Mouse (Mus musculus): Measurements from ENCODE around the gene Stk32c. TPM values are rescaled to one million over a fixed set of nuclear protein-coding genes. Genes with fewer than 3 reads are reported as not detected.
A peak's percentile ranks its signal among the peaks of the same experiment; 100 is the strongest.

Gene Stk32c
- polyA plus RNA-seq, 1 experiment from 2014 or later: not detected

DNA sequence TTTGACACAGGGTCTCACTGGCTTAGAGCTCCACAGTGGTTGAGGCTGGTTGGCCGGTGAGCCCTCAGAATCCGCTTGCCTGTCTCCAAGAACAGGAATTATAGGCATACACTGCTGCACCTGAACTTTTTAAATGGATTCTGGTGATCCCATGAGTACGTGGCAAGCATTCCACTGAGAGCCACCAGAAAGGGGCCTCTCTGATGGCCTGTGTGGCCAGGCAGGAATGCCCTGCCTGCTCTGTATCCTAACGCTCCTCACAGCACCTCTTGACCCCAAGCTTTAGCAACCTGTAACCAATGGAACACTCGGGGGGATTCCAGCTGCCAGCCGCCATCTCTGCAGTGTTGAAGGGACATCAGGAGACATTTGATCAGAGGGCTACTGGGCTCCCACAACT lies 1.3 kb downstream of the Stk32c start:
- Histone ChIP-seq H3K27ac (no peak overlapping the region), H3K4me1 (peaks cover 21% of the 10 kb centered on the region), H3K36me3 (no peaks in the 10 kb centered on the region), H3K4me3 (no peak overlapping the region), H3K27me3 (ENCODE audit: insufficient read depth, poor library complexity, severe bottlenecking) (peaks cover 4% of the 10 kb centered on the region; the same call in 1 of the 2 replicates), H3K9me3 (no peaks in the 10 kb centered on the region)
- DNase-seq (ENCODE audit: low spot score): peak; percentile 43
- 81% methylated on average over 6 of the region's 6 CpGs for WGBS

DNA sequence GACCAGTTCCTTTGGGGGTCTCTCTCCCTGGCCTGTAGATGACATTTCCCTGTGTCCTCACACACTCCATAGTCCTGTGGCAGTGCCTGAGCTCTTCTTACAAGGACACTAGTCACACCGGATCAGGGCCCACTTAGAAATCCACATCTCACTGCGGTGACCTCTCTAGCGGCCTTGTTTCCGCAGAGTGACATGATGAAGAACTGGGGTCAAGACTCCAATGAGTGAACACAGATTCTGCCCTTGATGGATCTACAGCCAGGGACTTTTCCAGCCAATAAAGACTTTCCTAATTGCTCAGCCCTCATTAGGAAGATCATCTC lies 4.4 kb downstream of the Stk32c start:
- Histone ChIP-seq H3K27me3 (ENCODE audit: insufficient read depth, poor library complexity, severe bottlenecking) (peaks cover 4% of the 10 kb centered on the region; the same call in 1 of the 2 replicates), H3K9me3 (no peaks in the 10 kb centered on the region), H3K4me3 (no peak overlapping the region), H3K4me1 (peaks cover 16% of the 10 kb centered on the region), H3K27ac (no peak overlapping the region), H3K36me3 (no peaks in the 10 kb centered on the region)
- DNase-seq (ENCODE audit: low spot score): peak; percentile 58
- WGBS: 82% methylated on average over 4 of the region's 4 CpGs

DNA sequence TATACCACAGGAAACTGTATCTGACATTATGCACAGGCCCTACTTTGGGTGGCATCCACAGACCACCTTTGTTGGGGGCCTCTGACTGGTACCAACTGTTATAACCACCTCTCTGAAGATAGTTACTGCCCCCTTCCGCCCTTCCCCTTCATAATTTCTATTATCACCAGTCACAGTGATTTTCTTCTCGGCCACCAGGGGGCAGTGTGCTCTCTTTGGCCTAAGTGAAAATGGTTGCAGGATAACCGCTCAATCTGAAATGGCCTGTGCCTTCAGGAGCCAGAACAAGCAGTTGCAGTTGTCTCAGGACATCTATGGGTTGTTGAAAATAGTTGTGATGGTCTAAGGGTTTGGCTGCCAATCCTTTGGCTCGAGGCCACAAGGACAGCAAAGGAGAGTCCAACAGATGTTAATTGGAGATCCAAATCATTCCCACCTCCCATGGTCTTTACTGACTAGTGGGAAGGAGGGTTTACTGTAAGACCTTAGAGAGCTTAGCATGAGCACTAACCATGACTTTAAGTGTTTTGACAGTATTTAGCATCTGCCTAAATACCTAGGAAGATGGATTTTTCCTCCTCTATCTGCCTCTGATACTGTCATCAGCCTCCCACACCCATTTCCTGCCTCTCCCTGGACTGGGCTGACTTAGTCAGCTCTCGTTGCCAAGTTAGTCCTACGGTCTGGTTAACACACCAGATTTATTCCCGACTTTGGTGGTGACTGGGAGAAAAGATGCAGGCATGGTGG lies 4.9 kb downstream of the Stk32c start:
- 25% methylated on average over 7 of the region's 7 CpGs for WGBS
- Histone ChIP-seq H3K36me3 (no peaks in the 10 kb centered on the region), H3K4me1 (peaks cover 12% of the 10 kb centered on the region), H3K27ac (no peak overlapping the region), H3K27me3 (ENCODE audit: insufficient read depth, poor library complexity, severe bottlenecking) (peaks cover 4% of the 10 kb centered on the region; the same call in 1 of the 2 replicates), H3K9me3 (no peaks in the 10 kb centered on the region), H3K4me3 (no peak overlapping the region)
- peak; percentile 83 for DNase-seq (ENCODE audit: low spot score)

DNA sequence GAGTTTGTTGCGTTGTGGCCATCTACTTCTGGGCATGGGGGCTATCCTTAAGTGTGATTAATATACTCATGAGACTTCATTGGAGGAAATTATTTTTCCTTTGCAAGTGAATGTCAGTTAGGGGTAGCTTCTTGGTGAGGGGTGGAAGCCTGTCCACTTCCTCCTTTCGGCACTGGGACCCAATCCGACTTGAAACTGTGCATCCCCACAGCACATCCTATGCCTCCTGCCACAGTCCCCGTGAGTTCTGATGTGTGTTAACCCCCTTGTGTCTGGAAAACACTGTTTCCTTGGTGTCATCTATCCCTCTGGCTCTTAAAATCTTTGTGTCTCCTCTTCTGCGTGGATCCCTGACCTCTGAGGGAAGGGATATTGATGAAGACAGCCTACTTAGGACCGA lies 11.9 kb downstream of the Stk32c start:
- no peaks in the 10 kb centered on the region for H3K36me3 ChIP-seq
- no peak overlapping the region for H3K4me3 ChIP-seq
- H3K9me3 ChIP-seq: no peaks in the 10 kb centered on the region
- peaks cover 8% of the 10 kb centered on the region; the same call in 1 of the 2 replicates for H3K27me3 ChIP-seq (ENCODE audit: insufficient read depth, poor library complexity, severe bottlenecking)
- H3K27ac ChIP-seq: no peak overlapping the region
- DNase-seq (ENCODE audit: low spot score): peak; percentile 55
- WGBS: 58% methylated on average over 6 of the region's 6 CpGs
- no peaks in the 10 kb centered on the region for H3K4me1 ChIP-seq

DNA sequence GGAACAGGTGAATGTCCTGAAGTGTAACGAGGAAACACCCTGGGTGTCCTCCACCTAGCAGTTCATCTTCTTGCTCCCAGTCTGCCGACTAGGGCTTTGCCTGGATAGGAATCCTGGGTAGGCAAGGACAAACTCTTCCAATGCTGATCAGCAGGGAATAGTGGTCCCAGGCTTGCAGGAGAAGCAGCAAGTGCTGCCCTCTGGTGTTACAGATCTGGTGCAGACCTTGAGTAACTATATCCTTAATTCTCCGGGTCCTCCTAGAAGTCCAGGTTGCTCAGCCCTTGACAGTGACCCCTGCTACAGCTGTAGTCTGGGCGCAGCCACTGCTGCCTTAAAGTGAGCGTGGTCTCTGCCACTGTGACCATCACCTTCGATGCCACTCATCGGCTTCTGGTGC lies 13.0 kb downstream of the Stk32c start:
- no peaks in the 10 kb centered on the region for H3K9me3 ChIP-seq
- peak; percentile 80 for DNase-seq (ENCODE audit: low spot score)
- H3K4me1 ChIP-seq: no peaks in the 10 kb centered on the region
- peaks cover 8% of the 10 kb centered on the region; the same call in 1 of the 2 replicates for H3K27me3 ChIP-seq (ENCODE audit: insufficient read depth, poor library complexity, severe bottlenecking)
- H3K27ac ChIP-seq: no peak overlapping the region
- no peaks in the 10 kb centered on the region for H3K36me3 ChIP-seq
- 30% methylated on average over 7 of the region's 7 CpGs for WGBS
- no peak overlapping the region for H3K4me3 ChIP-seq

DNA sequence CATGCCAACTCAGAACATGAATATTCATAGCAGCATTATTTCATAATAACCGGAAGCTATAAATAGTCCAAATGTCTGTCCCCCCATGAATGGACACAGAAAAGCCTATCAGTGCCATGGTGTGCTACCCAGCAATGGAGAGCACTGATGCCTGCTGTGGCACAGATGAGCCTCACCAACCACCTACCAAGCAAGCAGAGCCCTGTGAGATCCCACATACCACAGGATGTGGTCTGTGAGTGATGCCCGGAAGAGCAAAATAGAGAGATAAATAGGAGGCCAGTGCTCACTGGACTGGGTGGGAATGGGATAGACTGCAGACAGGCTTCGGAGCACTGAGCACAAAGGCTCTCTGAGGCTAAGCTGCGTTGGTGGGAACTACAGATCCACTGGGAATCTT lies 16.1 kb downstream of the Stk32c start:
- DNase-seq (ENCODE audit: low spot score): peak; percentile 54
- 77% methylated on average over 4 of the region's 4 CpGs for WGBS

DNA sequence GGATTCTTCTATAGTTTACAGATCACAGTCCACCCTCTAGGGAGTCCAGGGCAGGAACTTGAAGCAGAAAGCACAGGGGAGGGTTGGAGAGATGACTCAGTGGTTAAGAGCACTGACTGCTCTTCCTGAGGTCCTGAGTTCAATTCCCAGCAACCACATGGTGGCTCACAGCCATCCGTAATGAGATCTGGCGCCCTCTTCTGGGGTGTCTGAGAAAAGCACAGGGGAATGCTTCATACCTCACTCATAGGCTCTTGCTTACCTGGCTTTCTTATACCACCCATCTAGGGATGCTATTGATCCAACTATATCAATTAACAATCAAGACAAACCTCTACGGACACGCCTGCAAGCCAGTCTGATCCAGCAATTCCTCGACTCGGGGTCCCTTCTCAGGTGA lies 21.5 kb downstream of the Stk32c start:
- Histone ChIP-seq H3K4me1 (peaks cover 17% of the 10 kb centered on the region), H3K4me3 (no peak overlapping the region), H3K9me3 (0 out of 2 replicates have a peak, but pooled peaks cover 8% of the 10 kb centered on the region), H3K27me3 (ENCODE audit: insufficient read depth, poor library complexity, severe bottlenecking) (peaks cover 44% of the 10 kb centered on the region), H3K36me3 (no peaks in the 10 kb centered on the region), H3K27ac (no peak overlapping the region)
- peak; percentile 43 for DNase-seq (ENCODE audit: low spot score)
- WGBS: 61% methylated on average over 6 of the region's 6 CpGs

More for the DNA sequence above, 16.1 kb downstream of the Stk32c start:
- Histone ChIP-seq H3K4me3 (no peak overlapping the region), H3K27ac (no peak overlapping the region), H3K4me1 (no peaks in the 10 kb centered on the region), H3K27me3 (ENCODE audit: insufficient read depth, poor library complexity, severe bottlenecking) (peaks cover 8% of the 10 kb centered on the region; the same call in 1 of the 2 replicates), H3K36me3 (no peaks in the 10 kb centered on the region), H3K9me3 (no peaks in the 10 kb centered on the region)

DNA sequence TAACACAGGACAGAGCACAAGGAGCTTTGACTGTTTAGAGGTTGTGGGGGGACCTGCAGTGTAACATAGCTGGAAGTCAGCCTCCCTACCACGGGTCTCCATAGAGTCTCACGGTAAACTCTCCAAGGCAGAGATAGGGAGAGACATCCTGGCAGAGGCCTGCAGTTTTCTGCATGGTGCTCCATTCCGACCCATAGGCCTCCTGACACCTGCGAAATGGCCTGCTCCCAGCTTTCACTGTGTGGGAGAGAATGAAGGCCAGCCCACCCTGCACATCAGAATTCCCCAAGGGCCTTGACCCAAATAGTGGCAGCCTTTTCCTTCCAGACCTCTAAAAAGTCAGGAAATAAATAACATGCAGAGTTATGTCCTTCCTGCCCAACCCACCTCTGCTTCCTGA lies 22.5 kb downstream of the Stk32c start:
- Histone ChIP-seq H3K4me1 (peaks cover 17% of the 10 kb centered on the region), H3K27me3 (ENCODE audit: insufficient read depth, poor library complexity, severe bottlenecking) (peaks cover 54% of the 10 kb centered on the region), H3K9me3 (0 out of 2 replicates have a peak, but pooled peaks cover 8% of the 10 kb centered on the region), H3K36me3 (no peaks in the 10 kb centered on the region), H3K4me3 (no peak overlapping the region), H3K27ac (no peak overlapping the region)
- peak; percentile 61 for DNase-seq (ENCODE audit: low spot score)
- 91% methylated on average over 4 of the region's 4 CpGs for WGBS

DNA sequence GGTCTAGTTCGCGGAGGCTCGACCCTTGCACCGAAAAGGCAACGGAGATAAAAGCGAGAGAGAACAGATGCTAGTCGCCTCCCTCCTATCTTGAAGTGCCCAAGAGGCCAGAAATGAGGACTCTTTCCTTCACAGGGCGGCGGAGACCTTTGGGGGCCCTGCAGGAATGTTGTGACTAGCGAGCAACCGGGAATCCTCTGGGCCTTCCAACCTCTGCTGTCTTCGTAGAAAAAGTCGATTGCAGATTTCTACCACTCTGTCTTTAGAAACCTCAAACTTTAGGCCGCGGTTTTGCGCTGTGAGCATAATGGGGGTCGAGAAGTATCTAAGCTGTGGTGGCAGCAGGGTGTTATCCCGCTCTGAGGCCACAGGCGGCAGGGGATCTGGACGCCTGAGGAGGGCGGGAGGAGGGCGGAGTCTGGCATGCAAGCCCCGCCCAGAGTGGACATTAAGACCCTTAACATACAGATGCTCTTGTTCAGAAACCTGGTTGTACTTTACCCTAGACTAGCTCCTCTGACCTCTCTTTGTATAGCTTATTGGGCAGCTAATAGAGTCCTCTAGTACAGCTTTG lies 24.4 kb downstream of the Stk32c start:
- peaks cover 64% of the 10 kb centered on the region for H3K27me3 ChIP-seq (ENCODE audit: insufficient read depth, poor library complexity, severe bottlenecking)
- 0 out of 2 replicates have a peak, but pooled peaks cover 8% of the 10 kb centered on the region for H3K9me3 ChIP-seq
- peak; percentile 76 for DNase-seq (ENCODE audit: low spot score)
- WGBS: under 1% methylated on average over 23 of the region's 23 CpGs
- H3K36me3 ChIP-seq: no peaks in the 10 kb centered on the region
- H3K4me3 ChIP-seq: peak overlapping the region; percentile 78
- peaks cover 17% of the 10 kb centered on the region for H3K4me1 ChIP-seq
- peak overlapping the region; percentile 65 for H3K27ac ChIP-seq

DNA sequence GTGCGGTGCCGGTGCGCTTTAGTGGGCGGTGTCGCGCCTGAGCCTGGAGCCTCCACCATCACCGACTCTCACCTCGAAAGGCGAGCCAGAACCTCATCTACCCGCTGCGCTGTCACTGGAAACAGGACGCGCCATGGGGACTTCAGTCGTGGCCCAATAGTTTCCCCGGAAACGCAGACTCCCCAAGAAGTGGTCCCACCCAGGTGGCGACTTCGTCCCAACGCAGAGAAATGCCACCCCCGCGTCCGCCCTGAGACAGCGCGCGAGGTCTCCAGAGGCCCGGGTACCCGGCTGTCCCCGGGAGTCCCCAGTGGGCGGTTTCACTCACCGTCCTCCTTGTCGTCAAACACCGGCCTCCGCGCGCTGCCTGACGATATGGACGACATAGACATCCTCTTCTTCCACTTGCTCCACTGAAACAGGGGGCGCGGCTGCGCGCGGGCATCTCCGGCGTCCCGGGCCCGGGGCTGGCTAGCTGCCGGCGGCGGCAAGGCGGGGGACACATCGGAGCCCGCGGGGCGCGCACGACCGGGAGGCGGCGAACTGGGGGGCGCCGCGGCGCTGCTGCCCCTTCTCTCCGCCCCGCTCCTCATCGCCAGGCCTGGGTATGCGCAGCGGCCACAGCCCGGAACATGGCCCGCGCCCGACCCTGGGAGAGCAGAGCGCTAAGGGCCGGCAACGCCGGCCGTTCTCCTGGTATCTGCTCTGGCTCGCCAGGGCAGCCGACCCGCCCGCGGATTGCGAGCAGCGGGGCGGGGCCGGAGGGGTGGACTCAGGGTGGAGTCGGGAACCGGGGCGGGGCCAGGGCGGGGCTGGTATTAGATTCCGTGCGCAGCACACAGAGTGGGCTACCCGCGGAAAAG lies 25.1 kb downstream of the Stk32c start:
- DNase-seq (ENCODE audit: low spot score): peak; percentile 92
- peak overlapping the region; percentile 65 for H3K27ac ChIP-seq
- H3K4me3 ChIP-seq: peak overlapping the region; percentile 78
- H3K36me3 ChIP-seq: no peaks in the 10 kb centered on the region
- under 1% methylated on average over 92 of the region's 94 CpGs for WGBS
- H3K27me3 ChIP-seq (ENCODE audit: insufficient read depth, poor library complexity, severe bottlenecking): peaks cover 64% of the 10 kb centered on the region
- peaks cover 17% of the 10 kb centered on the region for H3K4me1 ChIP-seq
- 0 out of 2 replicates have a peak, but pooled peaks cover 8% of the 10 kb centered on the region for H3K9me3 ChIP-seq

DNA sequence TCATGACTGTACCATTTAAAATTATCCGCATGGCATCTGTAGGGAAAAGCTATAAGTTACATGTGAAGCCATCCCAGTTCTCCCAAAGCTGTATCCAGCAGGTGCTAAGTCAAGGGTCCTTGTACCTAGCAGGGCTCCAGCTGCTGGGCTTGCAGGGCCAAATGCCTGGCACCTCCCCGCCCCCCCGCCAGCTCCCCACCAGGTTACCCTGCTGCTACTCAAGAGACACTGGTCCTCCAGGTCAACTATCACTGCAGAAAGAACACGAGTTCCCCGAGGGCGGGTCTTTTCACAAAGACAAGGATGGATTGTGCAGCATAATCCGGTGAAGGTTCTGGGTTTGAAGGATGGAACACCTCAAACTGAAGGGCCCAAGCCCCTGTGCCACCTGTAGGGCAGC lies 25.8 kb downstream of the Stk32c start:
- 0 out of 2 replicates have a peak, but pooled peaks cover 8% of the 10 kb centered on the region for H3K9me3 ChIP-seq
- peak; percentile 72 for DNase-seq (ENCODE audit: low spot score)
- 31% methylated on average over 7 of the region's 7 CpGs for WGBS
- no peaks in the 10 kb centered on the region for H3K36me3 ChIP-seq
- peaks cover 17% of the 10 kb centered on the region for H3K4me1 ChIP-seq
- peaks cover 64% of the 10 kb centered on the region for H3K27me3 ChIP-seq (ENCODE audit: insufficient read depth, poor library complexity, severe bottlenecking)
- peak overlapping the region; percentile 78 for H3K4me3 ChIP-seq
- H3K27ac ChIP-seq: no peak overlapping the region

DNA sequence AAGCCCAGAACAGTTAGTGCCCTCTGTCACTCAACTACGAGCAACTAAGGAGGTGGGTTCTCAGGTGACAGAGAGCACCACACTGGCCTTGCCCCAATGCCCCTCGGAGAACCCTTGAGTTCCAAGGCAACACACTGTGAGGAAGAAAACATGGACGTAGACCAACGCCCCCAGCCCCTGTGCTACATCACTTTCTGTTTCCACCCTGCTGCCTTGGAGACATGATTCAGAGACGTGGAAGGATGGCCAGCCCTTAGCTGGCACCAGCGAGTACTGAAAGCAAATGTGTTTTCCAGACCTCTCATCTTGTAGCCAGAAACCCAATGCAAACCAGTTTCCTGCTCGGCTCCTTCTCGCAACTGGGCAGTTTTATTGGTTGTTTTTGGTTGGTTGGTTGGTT lies 26.7 kb downstream of the Stk32c start:
- WGBS: 72% methylated on average over 8 of the region's 8 CpGs
- Histone ChIP-seq H3K27me3 (ENCODE audit: insufficient read depth, poor library complexity, severe bottlenecking) (peaks cover 64% of the 10 kb centered on the region), H3K4me3 (no peak overlapping the region)

More for the DNA sequence above, 26.7 kb downstream of the Stk32c start:
- no peaks in the 10 kb centered on the region for H3K36me3 ChIP-seq
- H3K9me3 ChIP-seq: 0 out of 2 replicates have a peak, but pooled peaks cover 8% of the 10 kb centered on the region
- peak; percentile 71 for DNase-seq (ENCODE audit: low spot score)
- no peak overlapping the region for H3K27ac ChIP-seq
- H3K4me1 ChIP-seq: peaks cover 17% of the 10 kb centered on the region
